14 mouse cellular contexts compared by ENCODE assay signal in the genomic region with DNA sequence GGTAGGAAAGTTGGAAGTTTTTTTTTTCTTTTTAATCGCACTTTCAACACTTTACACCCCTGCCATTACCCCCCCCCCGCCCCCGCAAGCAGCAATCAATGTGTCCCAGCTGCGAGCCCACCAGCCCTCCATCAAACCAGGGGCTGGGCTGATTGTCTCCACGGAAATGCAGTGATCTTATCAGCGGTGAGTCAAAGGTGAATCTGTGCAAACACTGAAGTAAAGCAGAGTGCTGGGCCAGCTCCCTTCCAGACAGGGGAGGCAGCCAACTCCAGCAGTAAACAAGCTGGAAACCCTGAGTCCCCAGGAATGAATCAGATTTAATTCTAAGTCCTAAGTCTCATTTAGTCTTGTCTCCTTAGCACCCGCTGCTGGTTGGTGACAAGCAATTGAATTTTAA.
DNase-seq lines count a peak whose midpoint lies in the region; ATAC-seq and TF ChIP-seq lines count a peak whose summit lies in the region.
"Had no signal": no experiment of that assay in that cellular context is flagged by ENCODE, and none has a peak within 500 bp of the region (broad histone marks: within the 10 kb centered on the region; RNA-seq: fewer than 3 reads in every experiment).

No protein-coding gene starts in this region.

- peak overlapping the region; percentile 65; the same call in 1 of the 2 replicates for H3K27ac ChIP-seq in forebrain, embryonic 10.5 days
- no peak overlapping the region for H3K27ac ChIP-seq in forebrain, embryonic 15.5 days (replicated peaks)
- H3K27ac ChIP-seq in kidney, postnatal 0 days, result no peak overlapping the region
- H3K27ac ChIP-seq in embryonic facial prominence, embryonic 12.5 days, result no peak overlapping the region
- peak overlapping the region; percentile 19; the same call in 1 of the 2 replicates for H3K27ac ChIP-seq in liver, embryonic 15.5 days (replicated peaks)
- H3K27ac ChIP-seq: forebrain, embryonic 13.5 days; limb, embryonic 13.5 days; neural tube, embryonic 13.5 days had no signal

- H3K27me3 ChIP-seq in forebrain, embryonic 10.5 days (ENCODE audit: poor library complexity, severe bottlenecking), result peaks cover 13% of the 10 kb centered on the region
- H3K27me3 ChIP-seq in forebrain, embryonic 15.5 days, result no peaks in the 10 kb centered on the region
- H3K27me3 ChIP-seq in kidney, postnatal 0 days (ENCODE audit: insufficient read depth, low read length), result no peaks in the 10 kb centered on the region
- H3K27me3 ChIP-seq in embryonic facial prominence, embryonic 12.5 days, result no peaks in the 10 kb centered on the region
- no peaks in the 10 kb centered on the region for H3K27me3 ChIP-seq in liver, embryonic 15.5 days
- H3K27me3 ChIP-seq: megakaryocyte, embryonic 14.5 days; neural tube, embryonic 13.5 days had no signal

- 9% methylated on average over 7 of the region's 7 CpGs for WGBS in forebrain, embryonic 10.5 days
- 13% methylated on average over 7 of the region's 7 CpGs for WGBS in forebrain, embryonic 15.5 days
- 9% methylated on average over 7 of the region's 7 CpGs for WGBS in kidney, postnatal 0 days
- WGBS in embryonic facial prominence, embryonic 12.5 days, result 1% methylated on average over 7 of the region's 7 CpGs
- 17% methylated on average over 7 of the region's 7 CpGs for WGBS in liver, embryonic 15.5 days (ENCODE audit: insufficient replicate concordance)

- no peak for DNase-seq in forebrain, embryonic 10.5 days (ENCODE audit: extremely low spot score, low spot score)
- peak; percentile 51 for DNase-seq in kidney, postnatal 0 days (ENCODE audit: low spot score)
- no peak for DNase-seq in kidney, adult 9 months
- DNase-seq in spleen, postnatal 4 days (ENCODE audit: low spot score in 2 of 2), result no peak
- DNase-seq: right cerebral cortex, postnatal 4 days had no signal

- no peak for TF ChIP-seq CTCF in kidney, postnatal 0 days (IDR thresholded peaks at IDR 0.05; ENCODE audit: low read depth)

- no peak overlapping the region for H3K9ac ChIP-seq in forebrain, embryonic 15.5 days (replicated peaks)
- H3K9ac ChIP-seq in kidney, postnatal 0 days (ENCODE audit: low read depth, low read length), result no peak overlapping the region
- no peak overlapping the region for H3K9ac ChIP-seq in embryonic facial prominence, embryonic 12.5 days
- H3K9ac ChIP-seq in liver, embryonic 15.5 days, result no peak overlapping the region
- H3K9ac ChIP-seq: forebrain, embryonic 13.5 days; limb, embryonic 13.5 days; neural tube, embryonic 13.5 days had no signal

- ATAC-seq in forebrain, embryonic 15.5 days (replicated peaks), result no peak
- no peak for ATAC-seq in kidney, postnatal 0 days (replicated peaks; ENCODE audit: low FRiP score, low read depth)
- no peak for ATAC-seq in embryonic facial prominence, embryonic 12.5 days (ENCODE audit: insufficient number of reproducible peaks, insufficient read depth, low FRiP score, low TSS enrichment)
- ATAC-seq in liver, embryonic 15.5 days (ENCODE audit: insufficient read depth), result peak; percentile 67
- ATAC-seq in inflammation-experienced regulatory T-cells, adult 6 months, result no peak
- ATAC-seq: forebrain, embryonic 13.5 days had no signal

- no peaks in the 10 kb centered on the region for H3K36me3 ChIP-seq in forebrain, embryonic 10.5 days (replicated peaks)
- H3K36me3 ChIP-seq in forebrain, embryonic 15.5 days, result no peaks in the 10 kb centered on the region
- H3K36me3 ChIP-seq in kidney, postnatal 0 days (ENCODE audit: insufficient read depth, low read length), result no peaks in the 10 kb centered on the region
- H3K36me3 ChIP-seq in embryonic facial prominence, embryonic 12.5 days, result no peaks in the 10 kb centered on the region
- H3K36me3 ChIP-seq in liver, embryonic 15.5 days (replicated peaks), result no peaks in the 10 kb centered on the region
- H3K36me3 ChIP-seq: G1E; limb, embryonic 13.5 days; neural tube, embryonic 13.5 days had no signal

- no peak overlapping the region for H3K4me3 ChIP-seq in forebrain, embryonic 10.5 days
- H3K4me3 ChIP-seq in forebrain, embryonic 15.5 days, result no peak overlapping the region
- H3K4me3 ChIP-seq in kidney, postnatal 0 days (replicated peaks; ENCODE audit: low read depth, low read length), result no peak overlapping the region
- no peak overlapping the region for H3K4me3 ChIP-seq in embryonic facial prominence, embryonic 12.5 days
- no peak overlapping the region for H3K4me3 ChIP-seq in liver, embryonic 15.5 days (replicated peaks)
- H3K4me3 ChIP-seq: forebrain, embryonic 13.5 days; limb, embryonic 13.5 days; megakaryocyte, embryonic 14.5 days; neural tube, embryonic 13.5 days had no signal

- peaks cover 36% of the 10 kb centered on the region for H3K4me1 ChIP-seq in forebrain, embryonic 10.5 days
- peaks cover 13% of the 10 kb centered on the region; the same call in 1 of the 2 replicates for H3K4me1 ChIP-seq in forebrain, embryonic 15.5 days
- peaks cover 13% of the 10 kb centered on the region; the same call in 1 of the 2 replicates for H3K4me1 ChIP-seq in kidney, postnatal 0 days (replicated peaks; ENCODE audit: insufficient read depth, low read length)
- peaks cover 16% of the 10 kb centered on the region for H3K4me1 ChIP-seq in embryonic facial prominence, embryonic 12.5 days
- H3K4me1 ChIP-seq in liver, embryonic 15.5 days (replicated peaks), result no peaks in the 10 kb centered on the region; the same call in 1 of the 2 replicates

- no peaks in the 10 kb centered on the region for H3K9me3 ChIP-seq in forebrain, embryonic 10.5 days
- H3K9me3 ChIP-seq in forebrain, embryonic 15.5 days, result no peaks in the 10 kb centered on the region
- H3K9me3 ChIP-seq in kidney, postnatal 0 days (replicated peaks; ENCODE audit: low read length), result no peaks in the 10 kb centered on the region
- H3K9me3 ChIP-seq in embryonic facial prominence, embryonic 12.5 days, result no peaks in the 10 kb centered on the region
- no peaks in the 10 kb centered on the region for H3K9me3 ChIP-seq in liver, embryonic 15.5 days (replicated peaks)
- H3K9me3 ChIP-seq: forebrain, embryonic 13.5 days; limb, embryonic 13.5 days; megakaryocyte, embryonic 14.5 days; neural tube, embryonic 13.5 days had no signal

- H3K4me2 ChIP-seq in forebrain, embryonic 15.5 days (replicated peaks), result no peak overlapping the region
- H3K4me2 ChIP-seq in kidney, postnatal 0 days (ENCODE audit: low read length), result peak overlapping the region; percentile 15; the same call in 1 of the 2 replicates
- 0 out of 2 replicates have a peak overlapping the region, but pooled peaks have one; percentile 9 for H3K4me2 ChIP-seq in embryonic facial prominence, embryonic 12.5 days (replicated peaks)
- H3K4me2 ChIP-seq in liver, embryonic 15.5 days, result peak overlapping the region; percentile 20
- H3K4me2 ChIP-seq: forebrain, embryonic 13.5 days; limb, embryonic 13.5 days; neural tube, embryonic 13.5 days had no signal

Comparison
In these comparisons a context has a peak if more than half of its experiments do, and no peak if none do; other contexts are left out.
1. H3K27ac ChIP-seq: peak in forebrain, embryonic 10.5 days (single experiment) and liver, embryonic 15.5 days (single experiment); none in forebrain, embryonic 15.5 days (single experiment), kidney, postnatal 0 days (single experiment) and embryonic facial prominence, embryonic 12.5 days (single experiment).